Mouse (Mus musculus): Measurements from ENCODE around the gene Bcl7a.
A peak's percentile ranks its signal among the peaks of the same experiment; 100 is the strongest.

Bcl7a gene

GRCm38 (mm10) chr5:123343707-123344627 lies at the start of gene Bcl7a:
Bcl7a (plus strand) TSS chr5:123343834.
- DNase-seq (ENCODE audit: low read depth) = peak; percentile 74

GRCm38 (mm10) chr5:123294653-123295052 lies 49.0 kb upstream of the Bcl7a start:
- no peak for DNase-seq (ENCODE audit: low read depth)

- DNase-seq (ENCODE audit: low read depth) = peak; percentile 14
Measured at GRCm38 (mm10) chr5:123296224-123296806, 47.3 kb upstream of the Bcl7a start.

GRCm38 (mm10) chr5:123296972-123297754 lies 46.5 kb upstream of the Bcl7a start:
- DNase-seq (ENCODE audit: low read depth) = no peak

- no peak for DNase-seq (ENCODE audit: low read depth)
Measured at GRCm38 (mm10) chr5:123297830-123298229, 45.8 kb upstream of the Bcl7a start.

- no peak for DNase-seq (ENCODE audit: low read depth)
Measured at GRCm38 (mm10) chr5:123298526-123298925, 45.1 kb upstream of the Bcl7a start.

GRCm38 (mm10) chr5:123300496-123301034 lies 43.1 kb upstream of the Bcl7a start:
- no peak for DNase-seq (ENCODE audit: low read depth)

- DNase-seq (ENCODE audit: low read depth) = no peak
Measured at GRCm38 (mm10) chr5:123301780-123302521, 41.7 kb upstream of the Bcl7a start.

- DNase-seq (ENCODE audit: low read depth) = no peak
Measured at GRCm38 (mm10) chr5:123307630-123308282, 35.9 kb upstream of the Bcl7a start.

- no peak for DNase-seq (ENCODE audit: low read depth)
Measured at GRCm38 (mm10) chr5:123309816-123310215, 33.8 kb upstream of the Bcl7a start.

- no peak for DNase-seq (ENCODE audit: low read depth)
Measured at GRCm38 (mm10) chr5:123310221-123310620, 33.4 kb upstream of the Bcl7a start.

GRCm38 (mm10) chr5:123313058-123313630 lies 30.5 kb upstream of the Bcl7a start:
- DNase-seq (ENCODE audit: low read depth) = no peak

GRCm38 (mm10) chr5:123313851-123314380 lies 29.7 kb upstream of the Bcl7a start:
- DNase-seq (ENCODE audit: low read depth) = no peak

- no peak for DNase-seq (ENCODE audit: low read depth)
Measured at GRCm38 (mm10) chr5:123315219-123315866, 28.3 kb upstream of the Bcl7a start.

GRCm38 (mm10) chr5:123317992-123318391 lies 25.6 kb upstream of the Bcl7a start:
- no peak for DNase-seq (ENCODE audit: low read depth)

- DNase-seq (ENCODE audit: low read depth) = no peak
Measured at GRCm38 (mm10) chr5:123320136-123320535, 23.5 kb upstream of the Bcl7a start.

GRCm38 (mm10) chr5:123324242-123324641 lies 19.4 kb upstream of the Bcl7a start:
- no peak for DNase-seq (ENCODE audit: low read depth)

GRCm38 (mm10) chr5:123326006-123326750 lies 17.5 kb upstream of the Bcl7a start:
- DNase-seq (ENCODE audit: low read depth) = no peak

GRCm38 (mm10) chr5:123326751-123327148 lies 16.9 kb upstream of the Bcl7a start:
- DNase-seq (ENCODE audit: low read depth) = no peak

Measured in c-Kit-positive CD71-positive TER-119-negative erythroid progenitor cells, embryonic 14.5 days (primary cell).